Mouse (Mus musculus) c-Kit-positive CD71-negative TER-119-negative erythroid progenitor cells, embryonic 14.5 days (primary cell): ENCODE data around the gene Tenm2.
A peak's percentile ranks its signal among the peaks of the same experiment; 100 is the strongest.

ENCODE experiments used
- DNase-seq: peaks from one replicate; pipeline ENCODE4 v3.0.0-alpha.2; 2013; ENCODE audit warnings: low read depth

Tenm2 gene

GRCm38 (mm10) chr11:36562851-36563250, 672.9 kb downstream of the Tenm2 start:
- no peak for DNase-seq

DNA sequence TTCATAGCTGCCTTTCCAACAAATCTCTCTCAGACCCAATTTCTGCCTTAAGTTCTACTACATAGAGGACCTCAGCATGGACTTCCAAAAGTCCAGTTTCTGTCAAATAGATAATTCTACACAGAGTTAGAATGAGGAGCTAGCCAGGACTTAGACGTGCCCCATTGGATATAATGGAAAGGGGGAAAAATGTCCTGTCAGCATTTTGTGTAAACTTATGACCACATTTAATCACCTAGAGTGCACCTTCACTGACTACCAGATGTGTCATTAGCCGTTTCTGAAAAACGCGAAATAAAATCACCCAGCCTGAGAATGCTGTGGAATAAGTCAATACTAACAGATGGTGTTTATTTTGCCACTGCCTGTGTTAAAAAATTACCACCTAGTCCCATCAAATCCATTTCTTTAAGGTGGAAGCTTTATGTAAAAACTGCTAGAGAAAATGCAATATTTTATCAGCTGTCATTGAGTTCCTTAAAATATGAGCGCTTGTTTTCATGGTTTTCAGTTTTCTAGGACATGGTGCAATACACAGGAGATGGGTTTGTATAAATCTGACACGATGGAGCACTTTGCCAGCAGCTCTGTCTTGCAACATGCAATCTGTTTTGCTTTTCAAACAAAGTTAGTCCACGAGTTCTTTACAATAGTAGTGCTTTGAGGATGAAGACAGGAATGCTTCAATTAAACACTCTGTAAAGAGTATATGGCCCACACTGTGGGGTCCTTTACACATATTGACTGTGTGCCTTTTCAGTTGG, 674.8 kb downstream of the Tenm2 start:
- no peak for DNase-seq

DNA sequence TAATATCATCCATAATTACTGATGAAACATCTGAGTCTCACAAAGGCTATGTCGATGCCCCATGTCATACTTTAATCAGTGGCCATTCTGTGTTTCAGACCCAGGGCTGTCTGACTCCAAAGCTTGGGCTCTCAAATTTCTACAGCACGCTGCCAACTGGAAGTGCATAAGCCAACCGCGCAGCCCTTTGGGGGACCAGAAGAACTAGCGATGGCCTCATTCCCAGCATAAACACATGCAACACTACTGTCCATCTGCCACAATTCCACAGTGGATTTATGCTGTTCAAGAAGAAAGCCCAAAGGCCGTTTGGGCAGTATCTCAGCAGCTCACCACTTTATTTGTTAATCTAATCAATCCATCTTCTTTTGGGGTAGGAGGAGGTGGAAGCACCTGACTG, 678.4 kb downstream of the Tenm2 start:
- DNase-seq: no peak

DNA sequence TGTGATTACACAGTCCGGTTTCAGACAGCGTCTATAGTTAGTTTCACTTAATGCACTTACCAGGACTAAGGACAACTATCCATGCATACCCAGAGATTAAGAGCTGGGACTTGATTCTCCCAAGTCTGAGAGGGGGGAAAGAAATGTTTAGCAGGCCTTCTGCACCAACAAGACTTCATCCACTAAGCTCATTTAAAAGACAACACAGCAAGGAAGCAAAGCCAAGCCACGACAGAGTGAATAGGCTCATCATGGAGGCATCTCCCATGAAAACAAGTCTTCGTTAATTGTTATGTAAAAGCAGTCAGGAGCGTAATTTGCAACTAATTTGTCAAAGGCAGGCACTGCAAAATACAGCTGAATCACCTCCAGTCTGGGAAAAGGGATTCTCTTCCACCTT, 682.5 kb downstream of the Tenm2 start:
- no peak for DNase-seq

GRCm38 (mm10) chr11:36550649-36551048, 685.1 kb downstream of the Tenm2 start:
- no peak for DNase-seq

- no peak for DNase-seq
These were observed 686.2 kb downstream of the Tenm2 start for GRCm38 (mm10) chr11:36549398-36550139.

- no peak for DNase-seq
These were observed 687.6 kb downstream of the Tenm2 start for GRCm38 (mm10) chr11:36548139-36548538.

DNA sequence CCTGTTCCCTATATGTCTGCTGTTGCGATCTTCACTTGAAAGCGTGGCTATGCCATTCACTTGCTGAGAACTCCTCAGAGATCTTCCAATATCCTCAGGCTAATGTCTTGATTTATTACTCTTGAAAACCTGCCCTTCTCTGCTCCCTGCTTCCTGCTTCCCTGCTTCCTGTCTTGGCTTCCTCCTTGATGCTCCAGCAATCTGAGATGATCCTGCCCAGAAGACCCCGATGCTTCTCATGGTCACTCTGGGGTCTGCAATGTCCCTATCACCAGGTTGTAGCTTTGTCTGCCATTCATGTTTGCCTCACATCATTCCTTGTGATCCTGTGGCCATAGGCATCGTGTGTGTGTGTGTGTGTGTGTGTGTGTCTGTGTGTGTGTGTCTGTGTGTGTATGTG, 697.6 kb downstream of the Tenm2 start:
- DNase-seq: no peak

DNA sequence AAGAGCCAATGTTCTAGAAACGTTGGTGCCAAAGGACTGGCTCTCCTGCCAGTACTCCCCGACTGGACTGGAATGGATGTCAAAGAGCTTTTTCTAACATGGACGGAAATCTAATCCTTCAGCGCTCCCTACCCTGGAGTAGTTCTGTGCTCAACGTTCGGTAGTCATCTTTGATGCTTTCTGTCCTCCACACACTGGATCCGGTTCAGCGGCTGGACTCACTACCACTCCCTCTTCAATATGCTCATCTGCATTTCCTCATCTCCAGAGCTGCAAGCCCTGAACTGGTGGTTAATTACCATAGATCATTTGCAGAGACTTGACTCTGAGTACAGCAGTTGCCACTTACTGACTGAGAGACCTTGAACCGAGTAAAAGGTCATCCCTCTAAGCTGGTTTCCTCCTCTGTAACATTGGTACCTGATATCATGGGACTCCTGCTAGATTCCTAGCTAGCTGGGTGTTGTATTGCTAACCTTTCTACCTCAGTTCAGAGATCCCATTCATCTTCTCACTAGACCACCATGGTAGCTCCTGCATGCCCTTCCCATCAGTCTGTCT, 698.1 kb downstream of the Tenm2 start:
- DNase-seq: no peak

GRCm38 (mm10) chr11:36535591-36535990, 700.2 kb downstream of the Tenm2 start:
- DNase-seq: no peak

- no peak for DNase-seq
These were observed 704.1 kb downstream of the Tenm2 start for GRCm38 (mm10) chr11:36531614-36532013.

- no peak for DNase-seq
These were observed 708.3 kb downstream of the Tenm2 start for GRCm38 (mm10) chr11:36527509-36527908.

DNA sequence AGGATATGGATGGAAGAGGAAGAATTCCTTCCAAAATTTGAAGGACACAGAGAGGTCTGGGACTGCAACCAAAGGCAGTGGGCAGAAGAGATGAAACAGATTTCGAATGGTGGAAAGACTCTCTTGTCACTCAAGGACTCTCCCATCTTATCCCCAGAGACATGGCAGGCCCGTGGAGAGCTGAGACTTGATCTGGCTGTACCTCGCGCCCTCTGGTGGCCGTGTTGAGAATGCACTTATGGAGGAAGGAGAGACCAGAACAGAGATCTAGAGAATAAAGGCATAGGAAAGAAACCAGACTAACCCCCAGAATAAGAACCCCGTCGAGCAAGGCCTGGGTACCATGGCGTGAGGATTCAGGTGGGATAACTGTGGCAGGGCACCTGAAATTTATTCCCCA, 709.4 kb downstream of the Tenm2 start:
- peak; percentile 40 for DNase-seq

- no peak for DNase-seq
These were observed 723.3 kb downstream of the Tenm2 start for GRCm38 (mm10) chr11:36512468-36512867.

DNA sequence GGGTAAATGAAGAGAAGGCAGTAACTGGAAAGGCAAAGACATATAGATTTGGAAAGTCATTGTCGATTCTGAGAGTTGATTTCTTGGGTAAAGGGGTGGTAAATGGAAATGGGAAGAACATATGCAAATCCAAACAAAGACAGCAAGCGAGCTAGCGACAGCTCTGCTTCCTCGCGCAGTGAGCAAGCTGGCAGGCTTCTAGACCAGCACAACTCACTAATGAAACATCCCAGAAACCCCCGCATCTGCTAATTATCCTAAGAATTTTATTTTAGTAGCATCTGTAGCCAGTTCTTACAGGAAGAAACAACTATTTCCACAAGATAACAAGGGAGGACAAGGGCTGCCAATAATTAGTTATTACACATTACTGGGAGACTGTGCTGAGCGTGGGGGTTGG, 727.5 kb downstream of the Tenm2 start:
- no peak for DNase-seq

- no peak for DNase-seq
These were observed 740.7 kb downstream of the Tenm2 start for GRCm38 (mm10) chr11:36494898-36495548.

DNA sequence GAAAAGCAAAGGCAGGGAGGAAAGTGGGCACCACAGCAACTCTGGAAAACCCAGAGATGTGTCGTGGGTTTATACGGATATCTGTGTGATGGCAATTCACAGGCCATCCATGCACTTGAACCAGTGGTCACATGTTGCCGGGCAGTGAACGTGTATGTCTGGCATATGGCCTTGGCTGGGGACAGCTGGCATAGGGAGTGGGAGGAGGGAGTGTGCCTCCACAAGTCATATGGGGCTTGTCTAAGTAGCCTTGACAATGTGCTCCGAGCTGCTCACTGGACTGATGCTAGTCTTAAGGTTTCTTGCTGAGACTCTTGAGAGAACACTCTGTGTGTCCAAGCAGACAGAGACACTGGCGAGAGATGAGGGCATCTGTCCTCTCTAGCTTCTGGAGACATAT, 743.5 kb downstream of the Tenm2 start:
- no peak for DNase-seq

DNA sequence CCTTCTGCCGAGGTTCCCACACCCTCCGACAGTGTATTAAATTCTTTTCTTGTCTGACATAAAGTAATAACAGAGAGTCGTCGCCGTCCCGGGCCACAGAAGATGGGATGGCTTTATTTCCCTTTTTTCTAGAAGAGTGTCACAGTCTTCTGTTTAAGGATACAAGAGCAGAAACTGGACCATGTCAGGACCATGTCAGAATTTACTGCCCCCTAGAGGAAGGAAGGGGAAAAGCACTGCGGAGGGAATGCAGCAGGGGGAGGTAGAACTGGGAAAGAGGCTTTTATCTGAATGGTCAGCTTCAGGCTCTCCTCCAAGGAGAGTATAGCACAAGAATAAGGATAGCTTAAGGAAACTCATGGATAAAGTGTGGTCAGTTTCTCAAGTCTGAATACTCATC, 745.7 kb downstream of the Tenm2 start:
- DNase-seq: peak; percentile 2

DNA sequence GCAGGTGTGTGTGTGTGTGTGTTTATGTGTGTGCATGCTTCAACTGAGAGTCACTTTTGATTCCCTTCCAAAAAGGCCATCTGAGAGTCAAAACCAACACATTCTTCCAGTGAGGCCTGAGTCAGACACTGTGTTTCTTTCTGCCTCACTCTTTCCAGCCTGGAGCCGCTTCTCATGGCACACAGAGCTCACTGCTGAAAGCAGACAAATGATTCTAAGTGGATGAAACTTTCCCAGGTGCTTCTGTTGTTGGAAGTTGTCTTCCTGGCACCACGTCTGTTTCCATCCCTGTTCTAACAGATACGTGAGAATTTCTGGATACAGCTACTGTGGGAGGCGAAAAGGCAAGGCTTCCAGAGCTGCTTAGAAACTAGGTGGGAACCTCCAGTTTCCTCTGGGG, 747.1 kb downstream of the Tenm2 start:
- DNase-seq: no peak

- DNase-seq: no peak
These were observed 749.7 kb downstream of the Tenm2 start for GRCm38 (mm10) chr11:36486092-36486491.

DNA sequence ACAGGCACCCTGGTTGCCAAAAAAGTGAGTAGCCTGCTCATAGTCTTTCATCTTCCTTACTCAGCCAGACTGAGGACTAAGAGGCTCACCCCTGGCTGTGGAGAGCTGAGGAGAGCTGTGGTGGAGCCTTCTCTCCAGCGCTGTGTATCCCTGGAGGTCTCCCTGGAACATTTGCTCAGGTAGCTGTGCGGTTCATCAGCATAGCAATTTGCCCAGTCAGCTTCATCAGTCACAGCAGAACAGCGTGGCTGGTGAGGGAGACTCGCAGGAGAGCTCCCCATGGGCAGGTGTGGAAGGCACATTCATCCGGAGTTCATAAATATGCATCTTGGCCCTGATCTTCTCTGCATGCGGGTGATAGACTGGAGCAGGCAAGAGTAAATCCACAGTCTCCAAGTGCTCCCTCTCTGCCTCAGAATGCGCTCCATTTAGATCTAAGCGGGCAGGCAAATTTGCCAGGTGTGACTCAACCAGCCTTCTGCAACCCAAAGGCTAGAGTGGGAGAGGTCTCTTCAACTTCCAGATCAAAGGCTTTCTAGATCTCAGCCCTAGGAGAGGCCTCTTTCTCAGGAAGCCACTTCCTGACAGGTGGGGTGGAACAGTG, 751.2 kb downstream of the Tenm2 start:
- no peak for DNase-seq

DNA sequence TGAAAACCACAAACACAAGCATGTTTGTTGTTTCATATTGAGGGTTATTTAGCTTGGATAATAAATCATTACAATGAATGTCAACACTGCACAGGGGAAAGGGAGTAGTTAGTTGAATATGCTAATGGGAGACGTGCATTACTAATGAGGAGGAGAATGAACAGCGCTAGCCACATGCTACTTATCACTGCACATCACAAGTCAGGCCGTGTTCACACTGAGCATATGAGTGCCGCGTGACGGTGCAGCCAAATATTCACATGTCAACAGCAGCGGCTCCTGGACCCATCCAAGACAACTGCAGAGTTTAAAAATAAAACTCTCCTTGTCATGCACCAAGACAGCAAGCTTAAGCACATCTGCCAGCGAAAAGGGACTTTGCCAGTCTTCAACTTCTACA, 753.6 kb downstream of the Tenm2 start:
- no peak for DNase-seq
